Mouse (Mus musculus) heart, embryonic 15.5 days (tissue): ENCODE results near the gene Traf3ip1. TPM values are rescaled to one million over a fixed set of nuclear protein-coding genes. Genes with fewer than 3 reads are reported as not detected.
A peak's percentile ranks its signal among the peaks of the same experiment; 100 is the strongest.
"Not testable (repeated sequence)": the region's sequence is repeated elsewhere in the genome, so short reads cannot be mapped to it uniquely, and the experiment has no call there.

ENCODE experiments used
- ATAC-seq: fragments of 200-750 bp; cut with Nextera tagmentation; replicated peaks from 2 replicates; pipeline ENCODE4 v1.8.0; 2017; ENCODE audit warnings: low read depth, moderate TSS enrichment; ENCODE audit not compliant: insufficient number of reproducible peaks, insufficient read depth, low FRiP score
- H3K27ac ChIP-seq: fragments of 300-500 bp; sonication (generic); 2 replicates; pipeline ENCODE4 v1.5.1; 2015; ENCODE audit warnings: mild to moderate bottlenecking, inconsistent platforms
- H3K27me3 ChIP-seq: fragments of 300-500 bp; sonication (generic); 2 replicates; pipeline ENCODE4 v1.6.1; 2015; ENCODE audit warnings: inconsistent platforms
- H3K36me3 ChIP-seq: fragments of 300-500 bp; sonication (generic); 2 replicates; pipeline ENCODE4 v1.6.1; 2015; ENCODE audit warnings: mild to moderate bottlenecking, inconsistent platforms
- H3K4me1 ChIP-seq: fragments of 300-500 bp; sonication (generic); replicated peaks from 2 replicates; pipeline ENCODE4 v1.6.1; 2015; ENCODE audit warnings: inconsistent platforms
- H3K4me2 ChIP-seq: fragments of 300-500 bp; sonication (generic); 2 replicates; pipeline ENCODE4 v1.6.1; 2015; ENCODE audit warnings: inconsistent platforms, mild to moderate bottlenecking, moderate library complexity
- H3K4me3 ChIP-seq: fragments of 300-500 bp; sonication (generic); 2 replicates; pipeline ENCODE4 v1.5.1; 2015; ENCODE audit warnings: mild to moderate bottlenecking, inconsistent platforms
- H3K9ac ChIP-seq: fragments of 300-500 bp; sonication (generic); 2 replicates; pipeline ENCODE4 v1.6.1; 2015; ENCODE audit warnings: mild to moderate bottlenecking, inconsistent platforms
- H3K9me3 ChIP-seq: fragments of 300-500 bp; sonication (generic); replicated peaks from 2 replicates; pipeline ENCODE4 v1.6.1; 2016; ENCODE audit warnings: inconsistent platforms
- WGBS: fragments of 180-500 bp; shearing (Covaris S2); methylation state at CpG from one replicate; pipeline ENCODE4 v1.1.7; 2015; ENCODE audit warnings: mixed read lengths; 5-methylcytosine and 5-hydroxymethylcytosine counted together
- polyA plus RNA-seq: library from polyadenylated mRNA; unstranded; fragments of >200 nt; fragmentation: Nextera tagmentation; extraction: Ambion mirVana; gene quantifications from 2 replicates; pipeline ENCODE4 v1.2.1, GENCODE M21; 2015

The Traf3ip1 gene
- polyA plus RNA-seq, 1 experiment from 2014 or later: 3.9 TPM

DNA sequence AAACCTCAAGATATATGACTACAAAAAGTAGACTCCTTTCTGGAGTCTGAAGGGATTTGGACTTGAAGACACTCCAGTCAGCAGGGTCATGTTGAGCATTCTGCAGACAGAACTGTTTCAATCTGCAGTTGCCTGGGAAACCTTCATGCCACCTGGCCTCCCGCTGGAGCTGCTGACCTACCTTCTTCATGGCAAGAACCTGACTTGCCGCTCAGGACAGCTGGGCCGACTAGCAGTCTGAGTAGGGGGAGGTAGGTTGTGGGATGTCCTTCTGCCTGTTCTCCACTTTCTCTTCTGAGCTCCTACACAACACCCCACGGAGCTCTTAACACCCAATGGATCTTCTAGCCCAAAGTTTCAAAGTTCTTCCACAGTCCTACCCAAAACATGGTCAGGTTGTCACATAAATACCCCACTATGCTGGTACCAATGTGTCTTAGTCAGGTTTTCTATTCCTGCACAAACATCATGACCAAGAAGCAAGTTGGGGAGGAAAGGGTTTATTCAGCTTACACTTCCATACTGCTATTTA is 24.5 kb upstream of the Traf3ip1 start:
- no peak overlapping the region for H3K4me3 ChIP-seq
- ATAC-seq: no peak
- no peaks in the 10 kb centered on the region for H3K9me3 ChIP-seq
- no peak overlapping the region for H3K27ac ChIP-seq
- WGBS: 75% methylated on average over 4 of the region's 4 CpGs
- no peaks in the 10 kb centered on the region for H3K36me3 ChIP-seq
- no peak overlapping the region for H3K9ac ChIP-seq
- H3K27me3 ChIP-seq: no peaks in the 10 kb centered on the region
- H3K4me1 ChIP-seq: peaks cover 9% of the 10 kb centered on the region
- H3K4me2 ChIP-seq: no peak overlapping the region

DNA sequence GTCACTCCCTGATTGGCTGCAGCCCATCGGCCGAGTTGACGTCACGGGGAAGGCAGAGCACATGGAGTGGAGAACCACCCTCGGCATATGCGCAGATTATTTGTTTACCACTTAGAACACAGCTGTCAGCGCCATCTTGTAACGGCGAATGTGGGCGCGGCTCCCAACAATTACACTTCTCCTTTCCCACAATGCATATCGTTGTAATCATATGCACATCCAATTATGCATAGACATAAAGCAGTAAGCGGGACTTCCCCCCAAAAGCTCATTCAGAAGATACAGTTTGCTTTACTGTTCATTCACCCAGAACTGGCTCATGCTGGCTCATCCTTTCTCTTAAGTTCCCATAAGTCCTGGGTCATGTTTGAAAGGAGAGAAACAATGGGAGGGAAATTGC is 16.3 kb upstream of the Traf3ip1 start:
- WGBS: 94% methylated on average over 12 of the region's 13 CpGs
- ATAC-seq, H3K27ac ChIP-seq: not testable (repeated sequence)

DNA sequence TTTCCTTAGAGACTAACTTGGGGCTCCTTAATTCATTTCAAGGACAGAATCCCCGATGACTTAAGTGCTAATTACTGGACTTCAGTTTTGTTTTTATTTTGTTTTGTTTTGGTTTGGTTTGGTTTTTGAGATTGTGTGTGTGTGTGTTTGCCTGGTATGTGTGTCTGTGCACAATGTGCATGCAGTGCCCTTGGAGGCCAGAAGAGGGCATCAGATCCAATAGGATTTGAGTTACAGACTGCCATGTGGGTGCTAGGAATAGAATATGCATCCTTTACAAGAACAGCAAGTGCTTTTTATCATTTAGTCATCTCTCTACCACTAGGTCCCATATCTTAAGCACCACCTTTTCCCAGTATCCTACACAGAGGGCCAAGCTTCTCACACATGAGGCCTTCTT is 15.5 kb upstream of the Traf3ip1 start:
- Histone ChIP-seq H3K27me3 (no peaks in the 10 kb centered on the region), H3K4me3 (no peak overlapping the region), H3K9me3 (no peaks in the 10 kb centered on the region), H3K4me1 (peaks cover 8% of the 10 kb centered on the region), H3K4me2 (no peak overlapping the region), H3K9ac (no peak overlapping the region), H3K36me3 (no peaks in the 10 kb centered on the region), H3K27ac (no peak overlapping the region)
- 95% methylated on average over 1 of the region's 1 CpGs for WGBS
- no peak for ATAC-seq

More for the DNA sequence above, 16.3 kb upstream of the Traf3ip1 start:
- H3K4me2 ChIP-seq, H3K36me3 ChIP-seq, H3K9me3 ChIP-seq, H3K4me1 ChIP-seq, H3K27me3 ChIP-seq, H3K4me3 ChIP-seq, H3K9ac ChIP-seq: not testable (repeated sequence)

DNA sequence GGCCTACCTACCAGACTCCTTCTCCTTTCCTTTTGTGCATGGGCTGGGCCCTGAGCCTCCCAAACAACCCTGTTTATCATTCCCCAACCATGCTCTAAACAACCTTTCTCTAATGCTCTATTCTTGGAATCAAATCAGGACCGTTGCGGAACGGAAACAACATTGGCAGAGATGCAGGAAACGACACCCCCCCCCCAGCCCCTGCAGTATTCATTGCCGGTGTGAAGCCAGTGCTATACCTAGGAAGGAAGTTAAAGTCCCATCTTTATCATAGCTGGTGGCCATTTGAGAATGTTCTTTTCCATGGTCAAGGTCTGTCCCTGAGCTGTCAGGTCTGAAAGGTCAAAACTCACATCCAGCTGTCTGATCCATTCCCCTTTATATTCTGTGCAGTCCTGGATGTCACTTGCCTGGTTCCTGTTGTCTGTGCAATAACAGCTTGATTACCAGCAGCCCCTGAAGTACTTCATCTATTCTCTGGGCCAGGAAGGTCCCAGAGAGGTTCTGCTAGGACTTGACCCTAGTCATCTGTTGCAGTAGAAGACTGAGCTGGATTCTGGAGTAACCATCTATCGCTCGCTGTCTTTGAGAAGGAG is 11.7 kb upstream of the Traf3ip1 start:
- no peaks in the 10 kb centered on the region for H3K36me3 ChIP-seq
- ATAC-seq: no peak
- H3K9me3 ChIP-seq: no peaks in the 10 kb centered on the region
- no peaks in the 10 kb centered on the region for H3K27me3 ChIP-seq
- H3K4me3 ChIP-seq: no peak overlapping the region
- H3K9ac ChIP-seq: no peak overlapping the region
- H3K27ac ChIP-seq: no peak overlapping the region
- H3K4me2 ChIP-seq: no peak overlapping the region
- WGBS: 58% methylated on average over 7 of the region's 7 CpGs
- H3K4me1 ChIP-seq: peaks cover 9% of the 10 kb centered on the region

DNA sequence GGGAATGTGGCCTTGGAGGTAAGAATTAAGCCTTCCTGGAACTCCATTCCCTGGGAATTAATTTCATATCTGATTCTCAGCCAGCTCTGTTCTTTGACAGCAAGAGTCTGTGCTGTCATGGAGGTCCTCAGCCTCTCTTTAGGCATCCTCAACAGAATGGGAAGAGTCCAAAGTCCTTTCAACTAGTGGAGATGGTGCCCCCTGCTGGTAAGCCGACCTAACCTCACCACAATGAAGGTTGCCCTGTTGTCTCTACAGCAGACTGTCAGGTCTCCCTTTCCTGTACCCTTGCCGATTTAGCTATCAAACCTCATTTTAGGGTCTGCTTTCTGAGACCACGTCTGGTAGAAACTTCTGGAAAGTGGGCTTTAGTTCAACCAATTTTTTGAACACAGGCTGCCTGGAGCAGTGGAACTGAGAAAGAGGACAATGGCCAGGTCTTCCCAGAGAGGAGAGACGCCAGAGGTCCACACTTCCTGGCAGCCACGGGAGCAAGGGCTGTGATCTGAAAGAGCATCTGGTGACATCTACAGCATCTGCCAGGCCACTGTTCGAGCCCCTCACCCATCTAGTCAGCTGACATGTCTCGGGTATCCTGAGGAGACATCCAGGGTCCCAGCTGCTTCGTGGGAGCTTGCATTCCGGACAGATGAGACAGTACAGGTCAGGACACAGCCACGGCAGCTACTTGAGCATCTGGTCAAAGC is 11.0 kb upstream of the Traf3ip1 start:
- H3K4me1 ChIP-seq: peaks cover 9% of the 10 kb centered on the region
- H3K4me2 ChIP-seq: 0 out of 2 replicates have a peak overlapping the region, but pooled peaks have one; percentile 18

DNA sequence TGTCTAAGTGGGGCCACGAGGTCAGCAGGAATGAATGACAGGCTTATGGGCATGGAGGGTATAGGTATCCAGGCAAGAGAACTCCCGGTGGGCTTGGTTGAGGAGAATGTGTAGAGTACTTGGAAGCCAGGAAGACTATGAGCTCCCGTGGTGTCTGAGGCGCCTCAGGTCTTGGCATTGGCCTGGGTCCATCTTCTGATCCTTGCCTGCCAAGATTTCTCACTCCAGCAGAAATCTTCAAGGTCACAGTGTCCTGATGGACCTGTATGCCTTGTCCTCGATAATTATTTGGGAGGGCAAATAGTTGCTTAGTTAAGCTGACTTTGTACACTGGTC is 10.5 kb upstream of the Traf3ip1 start:
- no peak for ATAC-seq
- H3K9me3 ChIP-seq: no peaks in the 10 kb centered on the region
- H3K36me3 ChIP-seq: no peaks in the 10 kb centered on the region
- H3K27ac ChIP-seq: no peak overlapping the region
- no peak overlapping the region for H3K4me3 ChIP-seq
- H3K4me1 ChIP-seq: peaks cover 9% of the 10 kb centered on the region
- peak overlapping the region; percentile 16; the same call in 1 of the 2 replicates for H3K9ac ChIP-seq
- H3K27me3 ChIP-seq: no peaks in the 10 kb centered on the region
- no peak overlapping the region for H3K4me2 ChIP-seq
- WGBS: 64% methylated on average over 5 of the region's 5 CpGs

More for the DNA sequence above, 11.0 kb upstream of the Traf3ip1 start:
- no peak overlapping the region for H3K4me3 ChIP-seq
- H3K27ac ChIP-seq: no peak overlapping the region
- 21% methylated on average over 10 of the region's 10 CpGs for WGBS
- H3K36me3 ChIP-seq: no peaks in the 10 kb centered on the region
- 0 out of 2 replicates have a peak, but pooled peaks have one; percentile 70 for ATAC-seq
- H3K9ac ChIP-seq: peak overlapping the region; percentile 16; the same call in 1 of the 2 replicates
- H3K9me3 ChIP-seq: no peaks in the 10 kb centered on the region
- no peaks in the 10 kb centered on the region for H3K27me3 ChIP-seq

DNA sequence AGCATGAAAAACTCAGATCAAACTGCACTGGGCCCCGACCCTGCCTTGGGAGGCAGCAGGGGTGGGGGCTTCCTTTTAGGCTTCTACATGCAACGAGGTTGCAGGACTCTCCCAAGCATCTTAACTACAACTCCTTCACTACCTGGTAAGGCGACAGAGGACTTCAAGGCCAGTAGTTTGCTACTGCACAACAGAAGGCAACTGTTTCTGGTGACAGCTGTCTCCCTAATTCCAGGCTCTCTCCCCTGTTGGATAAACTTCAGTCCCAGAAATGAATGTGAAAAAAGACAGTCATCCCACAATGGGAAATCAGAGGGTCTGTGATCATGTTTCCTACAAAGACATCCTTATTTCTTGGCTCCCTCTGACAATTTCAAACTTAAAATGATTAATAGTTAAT is 9.0 kb upstream of the Traf3ip1 start:
- Histone ChIP-seq H3K4me3 (no peak overlapping the region), H3K27ac (no peak overlapping the region), H3K9ac (no peak overlapping the region), H3K36me3 (no peaks in the 10 kb centered on the region), H3K27me3 (no peaks in the 10 kb centered on the region), H3K9me3 (no peaks in the 10 kb centered on the region), H3K4me1 (peaks cover 9% of the 10 kb centered on the region), H3K4me2 (no peak overlapping the region)
- no peak for ATAC-seq
- 72% methylated on average over 3 of the region's 3 CpGs for WGBS

DNA sequence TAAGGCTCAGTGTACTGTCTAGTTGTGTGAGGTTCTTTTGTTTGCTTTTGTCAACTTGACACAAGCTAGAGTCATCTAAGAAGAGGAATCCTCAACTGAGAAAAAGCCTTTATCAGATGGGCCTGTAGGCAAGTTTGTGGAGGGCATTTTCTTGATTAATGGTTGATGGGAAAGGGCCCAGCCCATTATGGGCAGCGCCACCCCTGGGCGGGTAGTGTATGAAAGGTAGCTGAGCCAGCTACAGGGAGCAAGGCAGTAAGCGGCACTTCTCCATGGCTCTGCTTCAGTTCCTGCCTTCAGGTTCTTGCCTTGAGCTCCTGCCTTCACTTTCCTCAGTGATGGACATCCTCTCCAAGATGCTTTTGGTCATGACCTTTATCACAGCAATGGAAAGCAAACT is 8.3 kb upstream of the Traf3ip1 start:
- Histone ChIP-seq H3K27me3 (no peaks in the 10 kb centered on the region), H3K27ac (no peak overlapping the region), H3K4me3 (no peak overlapping the region), H3K4me2 (no peak overlapping the region), H3K36me3 (no peaks in the 10 kb centered on the region), H3K9me3 (no peaks in the 10 kb centered on the region), H3K9ac (no peak overlapping the region), H3K4me1 (peaks cover 9% of the 10 kb centered on the region)
- 70% methylated on average over 3 of the region's 3 CpGs for WGBS
- no peak for ATAC-seq

DNA sequence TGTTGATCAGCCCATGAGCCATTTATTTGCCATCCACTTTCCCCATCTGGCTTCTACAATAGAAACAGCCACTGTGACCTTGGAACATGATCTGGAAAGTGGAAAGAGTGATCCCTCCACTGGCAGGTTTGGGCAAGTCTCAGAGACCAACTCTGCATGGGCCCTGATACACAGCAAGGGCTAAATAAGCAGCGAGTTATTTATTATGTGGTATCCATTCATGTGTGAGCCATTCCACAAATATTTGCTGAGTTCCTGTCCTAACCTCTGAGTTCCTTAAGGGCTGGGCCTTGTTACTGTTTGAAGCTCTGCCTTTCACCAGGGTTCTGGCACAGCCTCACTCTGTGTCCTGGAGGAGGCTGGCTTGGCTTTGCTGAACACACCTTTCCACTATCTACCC is 4.1 kb upstream of the Traf3ip1 start:
- ATAC-seq: no peak
- H3K4me1 ChIP-seq: peaks cover 8% of the 10 kb centered on the region
- WGBS: 62% methylated on average over 1 of the region's 1 CpGs
- H3K9me3 ChIP-seq: no peaks in the 10 kb centered on the region
- no peak overlapping the region for H3K4me2 ChIP-seq
- no peaks in the 10 kb centered on the region for H3K27me3 ChIP-seq
- no peaks in the 10 kb centered on the region for H3K36me3 ChIP-seq
- H3K9ac ChIP-seq: no peak overlapping the region
- H3K27ac ChIP-seq: no peak overlapping the region
- H3K4me3 ChIP-seq: no peak overlapping the region

DNA sequence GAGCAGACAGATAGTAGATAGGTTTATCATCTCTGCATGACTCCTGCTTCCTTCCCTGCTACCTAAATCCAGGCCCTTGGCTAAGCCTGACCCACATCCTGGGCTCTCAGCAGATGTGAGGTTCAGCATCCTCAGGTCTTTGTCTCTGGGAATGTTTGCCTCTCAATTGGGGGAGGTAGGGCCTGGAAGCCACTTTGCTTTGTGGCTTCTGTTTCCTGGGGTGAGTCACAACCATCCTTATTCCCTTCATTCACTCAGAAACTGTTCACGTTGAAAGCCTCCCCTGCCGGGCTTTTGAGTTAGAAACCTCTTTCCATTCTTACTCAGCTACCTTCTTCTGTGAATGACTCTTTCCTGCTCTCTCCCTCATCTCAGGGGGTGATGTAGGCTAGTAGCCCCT is 1.7 kb upstream of the Traf3ip1 start:
- H3K4me2 ChIP-seq: no peak overlapping the region
- no peaks in the 10 kb centered on the region for H3K9me3 ChIP-seq
- no peak overlapping the region for H3K9ac ChIP-seq
- H3K27ac ChIP-seq: no peak overlapping the region
- H3K36me3 ChIP-seq: no peaks in the 10 kb centered on the region
- H3K4me1 ChIP-seq: peaks cover 15% of the 10 kb centered on the region
- H3K4me3 ChIP-seq: no peak overlapping the region
- ATAC-seq: no peak
- 46% methylated on average over 2 of the region's 2 CpGs for WGBS
- H3K27me3 ChIP-seq: no peaks in the 10 kb centered on the region

DNA sequence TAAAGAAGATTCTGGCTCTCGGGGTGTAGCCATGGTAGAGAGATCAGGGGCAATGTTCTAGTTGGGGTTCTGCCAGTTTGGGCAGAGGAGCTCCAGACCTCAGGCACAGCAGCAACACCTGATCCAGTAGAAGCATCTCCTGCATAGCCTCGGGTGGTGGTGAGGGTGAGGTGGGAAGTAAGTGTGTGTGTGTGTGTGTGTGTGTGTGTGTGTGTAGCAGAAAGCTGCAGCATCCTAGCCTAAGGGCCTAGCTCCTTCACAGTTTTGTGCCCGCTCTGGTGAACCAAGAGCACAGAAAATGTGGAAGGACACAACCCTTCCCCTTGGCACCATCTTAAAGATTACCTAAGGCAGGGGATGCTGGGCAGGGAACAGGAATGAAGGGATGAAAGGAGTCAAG is 509 bp upstream of the Traf3ip1 start:
- WGBS: 41% methylated on average over 3 of the region's 3 CpGs
- Histone ChIP-seq H3K27ac (no peak overlapping the region), H3K9me3 (no peaks in the 10 kb centered on the region), H3K36me3 (no peaks in the 10 kb centered on the region), H3K4me3 (peak overlapping the region; percentile 85), H3K27me3 (no peaks in the 10 kb centered on the region), H3K9ac (peak overlapping the region; percentile 40; the same call in 1 of the 2 replicates), H3K4me2 (peak overlapping the region; percentile 71), H3K4me1 (peaks cover 15% of the 10 kb centered on the region)
- ATAC-seq: no peak

DNA sequence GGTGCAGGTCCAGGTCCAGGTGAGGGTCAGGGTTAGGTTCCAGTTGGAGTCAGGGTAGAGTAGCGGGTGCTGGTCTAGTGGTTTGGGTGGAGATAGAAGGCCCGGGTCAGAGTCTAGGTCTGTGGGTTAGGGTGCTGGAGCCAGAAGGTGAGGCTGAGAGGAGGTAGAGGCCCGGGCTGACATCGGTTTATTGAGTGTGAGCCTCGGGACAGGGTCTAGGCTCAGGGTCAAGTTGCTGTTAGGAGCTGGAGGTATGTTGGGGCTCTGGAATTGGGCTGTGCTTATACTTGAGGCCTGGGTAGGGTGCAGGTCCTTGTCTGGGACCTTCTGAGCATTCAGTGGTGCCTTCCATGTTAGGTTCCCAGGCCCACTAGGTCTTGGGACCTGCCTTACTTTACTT is 874 bp downstream of the Traf3ip1 start:
- peaks cover 5% of the 10 kb centered on the region; the same call in 1 of the 2 replicates for H3K36me3 ChIP-seq
- peaks cover 15% of the 10 kb centered on the region for H3K4me1 ChIP-seq
- no peaks in the 10 kb centered on the region for H3K9me3 ChIP-seq
- H3K4me2 ChIP-seq: peak overlapping the region; percentile 71
- no peak overlapping the region for H3K27ac ChIP-seq
- H3K27me3 ChIP-seq: no peaks in the 10 kb centered on the region
- WGBS: 43% methylated on average over 5 of the region's 5 CpGs
- H3K9ac ChIP-seq: peak overlapping the region; percentile 72
- ATAC-seq: no peak; the same call in 1 of the 2 replicates
- peak overlapping the region; percentile 85 for H3K4me3 ChIP-seq
